Mouse (Mus musculus) hindbrain, embryonic 11.5 days (tissue): Measurements from ENCODE around the gene Il21r. TPM values are rescaled to one million over a fixed set of nuclear protein-coding genes. Genes with fewer than 3 reads are reported as not detected.

Experiments used
- ATAC-seq: fragments of 200-750 bp; cut with Nextera tagmentation; 2 replicates; pipeline ENCODE4 v1.8.0; 2017; ENCODE audit warnings: mild to moderate bottlenecking, moderate TSS enrichment, moderate library complexity; ENCODE audit not compliant: low FRiP score
- DNase-seq: peaks from one replicate; pipeline ENCODE4 v3.0.0-alpha.2; 2015; ENCODE audit warnings: low spot score
- H3K27ac ChIP-seq: fragments of 300-500 bp; sonication (generic); 2 replicates; pipeline ENCODE4 v1.5.1; 2014; ENCODE audit warnings: mild to moderate bottlenecking, low read depth, low read length
- H3K27me3 ChIP-seq: fragments of 300-500 bp; sonication (generic); 2 replicates; pipeline ENCODE4 v1.6.1; 2014; ENCODE audit warnings: mild to moderate bottlenecking, low read length, moderate library complexity, mixed read lengths; ENCODE audit not compliant: control insufficient read depth, insufficient read depth
- H3K36me3 ChIP-seq: fragments of 300-500 bp; sonication (generic); 2 replicates; pipeline ENCODE4 v1.6.1; 2014; ENCODE audit warnings: mild to moderate bottlenecking, low read length, moderate library complexity, mixed read lengths; ENCODE audit not compliant: control insufficient read depth, insufficient read depth
- H3K4me1 ChIP-seq: fragments of 300-500 bp; sonication (generic); replicated peaks from 2 replicates; pipeline ENCODE4 v1.6.1; 2014; ENCODE audit warnings: low read length, mixed read lengths; ENCODE audit not compliant: control insufficient read depth, insufficient read depth
- H3K4me2 ChIP-seq: fragments of 300-500 bp; sonication (generic); replicated peaks from 2 replicates; pipeline ENCODE4 v1.6.1; 2014; ENCODE audit warnings: mild to moderate bottlenecking, low read depth, low read length
- H3K4me3 ChIP-seq: fragments of 300-500 bp; sonication (generic); 2 replicates; pipeline ENCODE4 v1.5.1; 2014; ENCODE audit warnings: low read depth, low read length
- H3K9ac ChIP-seq: fragments of 300-500 bp; sonication (generic); 2 replicates; pipeline ENCODE4 v1.6.1; 2014; ENCODE audit warnings: low read depth, low read length
- H3K9me3 ChIP-seq: fragments of 300-500 bp; sonication (generic); 2 replicates; pipeline ENCODE4 v1.6.1; 2016; ENCODE audit warnings: low read length; ENCODE audit not compliant: control insufficient read depth
- WGBS: fragments of 180-500 bp; shearing (Covaris S2); extraction: QIAGEN DNeasy Blood & Tissue Kit; methylation state at CpG from one replicate; pipeline ENCODE4 v1.1.7; 2014; 5-methylcytosine and 5-hydroxymethylcytosine counted together
- polyA plus RNA-seq: library from polyadenylated mRNA; unstranded; fragments of >200 nt; fragmentation: Nextera tagmentation; extraction: Ambion mirVana; gene quantifications from 2 replicates; pipeline ENCODE4 v1.2.1, GENCODE M21; 2014

Il21r gene
- polyA plus RNA-seq, 1 experiment from 2014 or later = 0.09 TPM

DNA sequence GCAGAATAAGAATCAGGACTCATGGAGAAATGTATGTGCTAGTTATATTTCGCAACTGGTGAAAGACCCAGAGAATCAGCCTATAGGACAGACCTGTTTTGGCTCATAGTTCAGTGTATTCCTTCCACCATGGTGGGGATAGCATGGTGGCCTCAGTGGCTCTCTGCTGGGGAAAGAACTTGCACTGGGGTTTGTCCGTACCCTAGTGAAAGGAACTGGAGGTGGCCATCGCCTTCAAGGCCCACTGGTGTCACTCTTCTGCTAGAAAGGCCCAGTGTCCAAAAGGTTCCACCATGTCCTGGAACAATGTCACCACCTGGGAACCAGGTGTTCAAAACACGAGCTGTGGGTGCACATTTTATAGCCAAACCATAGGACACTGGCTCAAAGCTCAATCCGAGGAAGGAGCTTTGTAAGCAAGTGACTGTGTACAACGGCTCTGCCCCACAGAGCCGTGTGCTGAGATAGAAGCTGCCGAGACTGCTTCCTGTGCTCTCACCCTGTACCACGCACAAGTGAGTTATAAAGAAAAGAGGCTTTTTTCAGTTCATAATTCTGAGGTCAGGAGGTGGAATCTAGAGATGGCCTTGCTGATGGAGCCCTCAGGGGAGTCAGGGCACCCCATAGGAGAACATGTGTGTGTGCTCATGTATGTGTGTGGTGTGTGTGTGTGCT, 23.5 kb upstream of the Il21r start:
- no peaks in the 10 kb centered on the region for H3K36me3 ChIP-seq
- ATAC-seq (no peak), DNase-seq (no peak)
- no peak overlapping the region for H3K27ac ChIP-seq
- H3K9me3 ChIP-seq = no peaks in the 10 kb centered on the region
- 85% methylated on average over 9 of the region's 9 CpGs for WGBS
- H3K9ac ChIP-seq = no peak overlapping the region
- H3K4me1 ChIP-seq = no peaks in the 10 kb centered on the region
- H3K27me3 ChIP-seq = 0 out of 2 replicates have a peak, but pooled peaks cover 2% of the 10 kb centered on the region
- no peak overlapping the region for H3K4me2 ChIP-seq
- no peak overlapping the region for H3K4me3 ChIP-seq

DNA sequence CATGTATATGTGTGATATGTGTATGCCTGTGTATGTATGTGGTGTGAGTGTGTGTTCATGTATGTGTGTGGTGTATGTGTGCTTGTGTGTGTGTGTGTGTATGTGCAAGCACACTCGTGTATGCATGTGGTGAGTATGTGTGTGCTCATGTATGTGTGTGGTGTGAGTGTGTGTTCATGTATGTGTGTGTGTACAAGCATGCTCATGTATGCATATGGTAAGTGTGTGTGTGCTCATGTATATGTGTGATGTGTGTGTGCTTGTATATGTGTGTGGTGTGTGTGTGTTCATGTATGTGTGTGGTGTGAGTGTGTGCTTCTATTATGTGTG, 23.0 kb upstream of the Il21r start:
- DNase-seq (no peak), ATAC-seq (no peak)
- H3K9ac ChIP-seq = no peak overlapping the region
- WGBS = 90% methylated on average over 1 of the region's 1 CpGs
- H3K36me3 ChIP-seq = no peaks in the 10 kb centered on the region
- no peak overlapping the region for H3K27ac ChIP-seq
- H3K4me2 ChIP-seq = no peak overlapping the region
- H3K4me3 ChIP-seq = no peak overlapping the region
- no peaks in the 10 kb centered on the region for H3K9me3 ChIP-seq
- 0 out of 2 replicates have a peak, but pooled peaks cover 2% of the 10 kb centered on the region for H3K27me3 ChIP-seq
- H3K4me1 ChIP-seq = no peaks in the 10 kb centered on the region

DNA sequence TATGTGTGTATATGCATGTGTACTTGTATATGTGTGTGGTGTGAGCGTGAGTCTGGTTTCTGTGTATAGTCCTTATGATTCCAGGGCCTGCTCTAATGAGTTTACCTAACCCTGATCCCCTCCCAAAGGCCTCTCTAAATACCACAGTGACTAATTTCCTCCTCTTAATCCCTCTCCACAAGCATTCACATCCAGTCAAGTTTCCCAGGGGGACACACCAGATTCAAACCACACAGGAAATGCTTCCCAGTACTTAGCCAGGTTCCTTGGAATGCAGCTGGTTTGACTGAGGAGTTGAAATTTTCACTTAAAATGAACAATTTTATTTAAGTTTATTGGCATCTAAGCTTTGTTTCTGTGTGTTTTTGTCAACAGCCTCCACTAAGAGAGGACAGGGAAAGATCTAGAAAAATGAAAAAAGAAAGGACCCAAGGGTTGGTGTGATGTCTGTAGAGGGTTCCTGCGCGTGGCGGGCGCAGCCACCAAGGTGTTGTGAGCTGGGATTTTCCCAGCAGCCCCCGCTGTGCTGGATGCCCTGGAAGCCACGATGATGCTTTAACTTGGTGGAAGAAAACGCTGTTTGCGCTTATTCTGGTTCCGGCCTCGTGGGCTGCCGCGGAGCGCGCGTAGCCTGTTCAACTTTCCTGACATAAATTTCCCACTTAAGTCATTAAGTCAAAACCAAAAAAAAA, 22.5 kb upstream of the Il21r start:
- Histone ChIP-seq H3K27ac (no peak overlapping the region), H3K4me3 (peak overlapping the region; percentile 31), H3K9me3 (no peaks in the 10 kb centered on the region), H3K36me3 (no peaks in the 10 kb centered on the region), H3K27me3 (0 out of 2 replicates have a peak, but pooled peaks cover 2% of the 10 kb centered on the region), H3K4me2 (peak overlapping the region; percentile 74), H3K9ac (peak overlapping the region; percentile 51; the same call in 1 of the 2 replicates), H3K4me1 (no peaks in the 10 kb centered on the region)
- WGBS = 10% methylated on average over 16 of the region's 16 CpGs
- no peak for DNase-seq
- no peak for ATAC-seq

DNA sequence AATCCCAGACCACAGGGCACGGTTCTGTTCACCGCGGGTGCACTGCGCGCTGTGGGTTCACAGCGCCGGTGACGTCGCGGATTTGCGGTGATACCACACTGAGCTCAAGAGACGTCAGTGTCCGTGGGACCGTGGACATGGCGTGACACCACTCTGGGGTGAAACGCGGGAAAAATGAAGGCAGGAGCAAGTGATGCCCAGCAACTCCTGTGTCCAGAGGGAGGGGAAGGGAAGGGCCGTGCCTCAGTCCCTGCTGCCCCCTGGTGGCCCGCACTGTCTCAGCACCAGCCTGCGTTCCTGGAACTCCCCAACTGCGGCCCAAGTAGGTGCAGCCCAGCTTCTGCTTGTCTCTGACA, 21.9 kb upstream of the Il21r start:
- Histone ChIP-seq H3K4me3 (peak overlapping the region; percentile 31), H3K27me3 (0 out of 2 replicates have a peak, but pooled peaks cover 2% of the 10 kb centered on the region), H3K9ac (peak overlapping the region; percentile 51; the same call in 1 of the 2 replicates), H3K9me3 (no peaks in the 10 kb centered on the region), H3K36me3 (no peaks in the 10 kb centered on the region), H3K27ac (no peak overlapping the region), H3K4me2 (peak overlapping the region; percentile 74), H3K4me1 (no peaks in the 10 kb centered on the region)
- ATAC-seq = peak; percentile 76
- 3% methylated on average over 21 of the region's 21 CpGs for WGBS
- peak; percentile 91 for DNase-seq

DNA sequence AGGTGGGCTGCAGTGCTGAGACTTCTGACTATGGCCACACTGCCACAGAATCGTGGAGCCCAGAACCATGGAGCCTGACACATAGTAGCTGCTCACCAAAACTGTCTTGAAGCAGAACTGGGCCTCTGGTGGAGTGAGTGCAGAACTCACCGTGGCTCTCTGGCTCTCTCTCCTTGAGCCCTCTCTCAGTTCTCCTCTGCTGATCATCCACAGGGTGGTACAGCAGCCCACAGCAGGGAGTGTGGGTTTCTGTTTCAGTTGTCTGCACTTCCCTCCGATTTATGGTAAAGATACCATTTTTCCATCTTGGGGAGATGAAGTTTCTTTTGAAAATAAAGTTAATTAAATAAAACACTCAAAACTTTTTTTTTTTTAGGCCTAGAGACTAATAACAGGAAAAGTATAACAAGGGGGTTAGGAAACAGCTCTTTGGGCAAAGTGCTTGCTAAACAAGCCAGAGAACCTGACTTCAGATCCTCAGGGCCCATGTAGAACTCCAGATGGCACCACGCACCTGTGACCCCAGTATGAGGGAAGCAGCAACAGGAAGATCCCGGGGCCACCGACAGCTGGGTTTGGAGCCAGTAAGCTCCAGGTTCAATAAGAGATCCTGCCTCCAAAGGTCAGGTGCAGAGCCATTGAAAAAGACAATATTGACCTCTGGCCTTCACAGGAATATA, 19.8 kb upstream of the Il21r start:
- H3K27me3 ChIP-seq = 0 out of 2 replicates have a peak, but pooled peaks cover 2% of the 10 kb centered on the region
- DNase-seq = no peak
- H3K4me2 ChIP-seq = no peak overlapping the region
- no peak overlapping the region for H3K4me3 ChIP-seq
- H3K9me3 ChIP-seq = no peaks in the 10 kb centered on the region
- no peaks in the 10 kb centered on the region for H3K36me3 ChIP-seq
- H3K27ac ChIP-seq = no peak overlapping the region
- WGBS = 84% methylated on average over 6 of the region's 6 CpGs
- ATAC-seq = no peak
- no peak overlapping the region for H3K9ac ChIP-seq
- no peaks in the 10 kb centered on the region for H3K4me1 ChIP-seq

DNA sequence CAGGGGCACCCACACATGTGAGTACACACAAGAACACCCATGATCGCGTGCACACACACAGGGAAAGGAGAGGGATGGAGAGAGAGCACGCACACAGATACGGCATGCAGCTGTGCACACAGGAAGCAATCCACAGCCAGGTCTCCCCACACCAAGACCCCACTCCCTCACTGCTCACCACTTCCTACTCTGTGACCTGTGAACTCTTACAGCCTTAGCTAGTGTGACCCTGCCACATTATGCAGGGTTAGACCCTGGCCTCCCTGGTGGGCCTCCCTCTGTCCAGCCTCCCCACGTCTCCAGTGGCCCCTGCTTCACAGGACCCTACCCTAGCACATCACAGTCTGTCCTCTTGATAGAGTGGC, 19.2 kb upstream of the Il21r start:
- DNase-seq = no peak
- WGBS = 91% methylated on average over 5 of the region's 5 CpGs
- H3K27ac ChIP-seq = no peak overlapping the region
- no peak for ATAC-seq
- H3K4me1 ChIP-seq = no peaks in the 10 kb centered on the region
- no peak overlapping the region for H3K4me2 ChIP-seq
- H3K9ac ChIP-seq = no peak overlapping the region
- H3K9me3 ChIP-seq = no peaks in the 10 kb centered on the region
- H3K36me3 ChIP-seq = no peaks in the 10 kb centered on the region
- H3K27me3 ChIP-seq = 0 out of 2 replicates have a peak, but pooled peaks cover 2% of the 10 kb centered on the region
- no peak overlapping the region for H3K4me3 ChIP-seq

DNA sequence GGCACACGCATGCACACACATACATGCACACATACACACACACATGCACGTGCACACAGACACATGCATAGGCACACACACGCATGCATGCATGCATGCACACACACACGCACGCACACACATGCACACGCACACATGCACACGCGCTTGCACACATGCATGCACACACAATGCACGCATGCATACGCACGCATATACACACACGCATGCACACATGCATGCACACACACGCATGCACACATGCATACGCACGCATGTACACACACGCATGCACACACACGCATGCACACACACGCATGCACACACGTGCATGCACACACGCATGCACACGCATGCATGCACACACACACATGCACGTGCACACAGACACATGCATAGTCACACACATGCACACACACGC, 16.9 kb upstream of the Il21r start:
- no peak overlapping the region for H3K4me3 ChIP-seq
- H3K27me3 ChIP-seq = 0 out of 2 replicates have a peak, but pooled peaks cover 2% of the 10 kb centered on the region
- DNase-seq (no peak), ATAC-seq (no peak)
- no peaks in the 10 kb centered on the region for H3K9me3 ChIP-seq
- no peak overlapping the region for H3K4me2 ChIP-seq
- H3K4me1 ChIP-seq = no peaks in the 10 kb centered on the region
- H3K36me3 ChIP-seq = no peaks in the 10 kb centered on the region
- 97% methylated on average over 23 of the region's 23 CpGs for WGBS
- H3K9ac ChIP-seq = no peak overlapping the region
- no peak overlapping the region for H3K27ac ChIP-seq

DNA sequence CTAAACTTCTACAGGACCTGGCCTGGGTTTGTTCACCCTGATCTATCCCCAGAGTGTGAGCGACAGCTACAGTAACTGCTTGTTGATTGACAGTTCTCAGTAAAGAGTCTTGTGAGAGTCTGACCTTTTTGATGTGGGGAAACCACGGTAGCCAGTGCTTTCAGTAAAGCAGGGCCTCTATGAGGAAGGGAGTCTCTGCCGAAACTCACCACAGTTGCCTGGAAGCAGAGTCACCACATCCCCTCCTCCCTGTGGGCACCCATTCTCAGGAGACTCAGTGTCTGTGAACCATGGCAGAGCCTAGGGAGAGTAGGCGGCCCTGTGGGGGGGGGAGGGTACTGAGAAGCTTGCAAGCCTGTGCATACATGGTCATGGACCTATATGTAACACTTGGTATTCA, 14.5 kb upstream of the Il21r start:
- H3K27ac ChIP-seq = no peak overlapping the region
- peak; percentile 22; the same call in 1 of the 2 replicates for ATAC-seq
- no peak overlapping the region for H3K9ac ChIP-seq
- H3K4me2 ChIP-seq = no peak overlapping the region
- WGBS = 86% methylated on average over 4 of the region's 4 CpGs
- H3K27me3 ChIP-seq = no peaks in the 10 kb centered on the region
- H3K4me3 ChIP-seq = no peak overlapping the region
- no peak for DNase-seq
- H3K36me3 ChIP-seq = no peaks in the 10 kb centered on the region
- H3K4me1 ChIP-seq = no peaks in the 10 kb centered on the region
- no peaks in the 10 kb centered on the region for H3K9me3 ChIP-seq
